Mouse (Mus musculus): Measurements from ENCODE around the gene Sema3g.

GRCm38 (mm10) chr14:31197547-31198516 is 19.8 kb upstream of the Sema3g start:
- TF ChIP-seq POLR2A (IDR thresholded peaks at IDR 0.05; ENCODE audit: low read depth, low read length) (no peak), CTCF (IDR thresholded peaks at IDR 0.05; ENCODE audit: extremely low read depth, insufficient read length, insufficient replicate concordance, low read depth, low read length) (no peak)

All from small intestine, adult 2 months (tissue).